Mouse (Mus musculus) ES-E14 (cell line): ENCODE results near the gene Abhd10. TPM values are rescaled to one million over a fixed set of nuclear protein-coding genes. Genes with fewer than 3 reads are reported as not detected.

Source experiments
- DNase-seq: peaks from one replicate; pipeline ENCODE4 v3.0.0-alpha.2; 2013; ENCODE audit warnings: low read depth, low spot score
- H3K27ac ChIP-seq: 2 replicates; pipeline ENCODE4 v1.5.1; 2012; ENCODE audit warnings: low read depth, mild to moderate bottlenecking, low read length, moderate library complexity, mixed read lengths; ENCODE audit not compliant: poor library complexity, insufficient read depth, severe bottlenecking
- H3K36me3 ChIP-seq: 2 replicates; pipeline ENCODE4 v1.6.1; 2012; ENCODE audit warnings: mild to moderate bottlenecking, low read length, moderate library complexity, mixed read lengths; ENCODE audit not compliant: control insufficient read depth, poor library complexity, insufficient read depth, severe bottlenecking
- H3K4me1 ChIP-seq, 2 experiments: fragments of 150-350 bp in 1 of 2; sonication (generic) in 1 of 2; 2 replicates each; pipeline ENCODE4 v1.6.1; 2012; ENCODE audit warnings: low read length in 2 of 2, mild to moderate bottlenecking in 1 of 2, mixed read lengths in 1 of 2; ENCODE audit not compliant: control insufficient read depth in 2 of 2, insufficient read depth in 2 of 2, poor library complexity in 1 of 2
- H3K4me3 ChIP-seq, 2 experiments: fragments of 150-350 bp in 1 of 2; sonication (generic) in 1 of 2; 2 replicates each; pipeline ENCODE4 v1.5.1; 2012; ENCODE audit warnings: low read length in 2 of 2, low read depth in 1 of 2, mild to moderate bottlenecking in 1 of 2, mixed read lengths in 1 of 2; ENCODE audit not compliant: insufficient read depth in 1 of 2, poor library complexity in 1 of 2, severe bottlenecking in 1 of 2
- H3K9ac ChIP-seq: 2 replicates; pipeline ENCODE4 v1.6.1; 2012; ENCODE audit warnings: low read depth, mild to moderate bottlenecking, low read length, mixed read lengths; ENCODE audit not compliant: poor library complexity, insufficient read depth, severe bottlenecking
- H3K9me3 ChIP-seq: fragments of 150-350 bp; sonication (generic); 2 replicates; pipeline ENCODE4 v1.6.1; 2012; ENCODE audit warnings: low read depth, mild to moderate bottlenecking, low read length; ENCODE audit not compliant: control insufficient read depth, insufficient read depth
- CHD2 ChIP-seq: IDR thresholded peaks from 2 replicates; pipeline ENCODE4 v1.6.1; 2014; ENCODE audit warnings: mild to moderate bottlenecking, low read depth, low read length, inconsistent platforms
- HCFC1 ChIP-seq: IDR thresholded peaks from 2 replicates; pipeline ENCODE4 v1.6.1; 2012; ENCODE audit warnings: low read length, inconsistent platforms, borderline replicate concordance; ENCODE audit not compliant: insufficient read depth
- MAFK ChIP-seq: IDR thresholded peaks from 2 replicates; pipeline ENCODE4 v1.6.1; 2014; ENCODE audit warnings: mild to moderate bottlenecking, low read depth, low read length, inconsistent platforms; ENCODE audit not compliant: insufficient read depth
- ZC3H11A ChIP-seq: IDR thresholded peaks from 2 replicates; pipeline ENCODE4 v1.6.1; 2012; ENCODE audit warnings: low read depth, mild to moderate bottlenecking, inconsistent platforms, low read length, borderline replicate concordance
- ZNF384 ChIP-seq: IDR thresholded peaks from 2 replicates; pipeline ENCODE4 v1.6.1; 2012; ENCODE audit warnings: low read depth, low read length, inconsistent platforms
- in situ Hi-C, 2 experiments: fragments of 600-800 bp; cut with MboI; formaldehyde crosslinking; loops; one replicate each; pipeline ENCODE4 v1.15.1; 2025; ENCODE audit warnings: low sequenced_read_pairs in 2 of 2, inconsistent platforms in 1 of 2; ENCODE audit not compliant: unreplicated experiment in 2 of 2
- total RNA-seq: library from RNA; depleted of rRNA; stranded (reverse); fragments of 300-350 nt; gene quantifications from 2 replicates; pipeline ENCODE4 v1.2.3, GENCODE M21; 2012; rRNA removed

The Abhd10 gene
- total RNA-seq, 1 experiment = 13.2 TPM

DNA sequence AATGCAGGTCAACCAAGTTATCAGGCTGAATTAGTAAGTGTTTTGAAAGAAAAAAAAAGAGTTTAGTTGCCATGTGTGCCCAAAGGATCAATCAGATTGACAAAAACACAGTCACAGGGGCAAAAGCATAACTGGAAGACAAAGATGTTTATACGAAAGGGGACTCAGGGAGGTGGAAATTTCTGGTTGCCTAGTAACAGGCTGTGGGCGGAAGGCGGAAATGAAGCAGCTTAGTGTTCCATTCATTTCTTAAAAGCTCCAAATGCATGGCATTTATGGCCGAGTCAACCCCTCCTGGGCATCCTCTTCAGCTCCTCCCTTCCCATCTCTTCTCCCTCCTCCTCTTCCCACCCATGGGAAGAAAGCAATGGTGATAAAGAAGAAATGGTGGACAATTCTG, 52.6 kb downstream of the Abhd10 start:
- H3K9me3 ChIP-seq = no peaks in the 10 kb centered on the region
- H3K4me3 ChIP-seq = no peak overlapping the region
- no peak overlapping the region for H3K27ac ChIP-seq
- TF ChIP-seq CHD2 (no peak), HCFC1 (no peak), ZNF384 (no peak), ZC3H11A (no peak), MAFK (no peak)
- no peaks in the 10 kb centered on the region for H3K4me1 ChIP-seq
- DNase-seq = no peak
- no peaks in the 10 kb centered on the region for H3K36me3 ChIP-seq
- no peak overlapping the region for H3K9ac ChIP-seq
- in situ Hi-C loops = no loop called here

DNA sequence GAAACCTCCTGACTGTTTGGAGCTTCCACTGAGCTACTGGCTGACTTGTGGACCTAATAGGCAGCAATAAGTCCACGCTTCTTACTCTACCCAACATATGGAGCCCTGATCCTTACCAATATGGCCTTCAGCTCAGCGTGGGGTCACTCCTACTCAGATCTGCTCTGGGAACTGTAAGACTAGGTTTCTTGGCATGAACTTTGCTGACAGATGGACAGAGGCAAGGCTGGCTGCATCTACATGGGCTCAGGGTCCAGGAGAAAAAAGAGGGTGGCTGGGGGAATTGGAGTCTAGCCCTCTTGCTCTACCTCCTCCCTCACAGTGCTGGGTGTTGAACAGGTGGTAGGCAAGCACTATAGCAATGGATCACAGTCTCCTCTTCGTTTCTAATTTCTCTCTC, 55.9 kb downstream of the Abhd10 start:
- H3K9ac ChIP-seq = no peak overlapping the region
- in situ Hi-C loops = no loop called here

DNA sequence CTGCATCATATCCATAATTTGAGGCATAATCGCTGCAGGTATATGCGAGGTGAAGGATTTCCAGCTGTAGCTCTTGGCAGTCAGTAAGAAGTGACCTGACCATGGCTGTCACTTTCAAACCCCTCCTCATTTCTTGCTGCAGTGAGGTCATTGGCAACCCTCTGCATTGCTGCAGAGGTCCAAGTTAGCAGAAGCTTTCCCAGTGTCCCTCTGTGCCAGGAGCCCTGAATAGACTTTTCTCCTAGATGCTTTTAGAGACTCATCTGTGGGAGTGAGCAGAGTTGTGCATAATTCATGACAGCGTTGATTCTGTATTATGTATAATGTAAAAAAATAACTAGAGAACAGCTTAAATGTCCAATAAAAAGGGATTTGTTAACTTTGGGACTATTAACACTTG, 57.5 kb downstream of the Abhd10 start:
- in situ Hi-C loops = no loop called here
- TF ChIP-seq ZC3H11A = no peak
- no peak for TF ChIP-seq HCFC1
- TF ChIP-seq MAFK = no peak
- no peak for TF ChIP-seq ZNF384
- TF ChIP-seq CHD2 = no peak
- no peaks in the 10 kb centered on the region for H3K36me3 ChIP-seq

More for the DNA sequence above, 55.9 kb downstream of the Abhd10 start:
- no peak overlapping the region for H3K27ac ChIP-seq
- DNase-seq = no peak
- H3K4me3 ChIP-seq = no peak overlapping the region
- H3K9me3 ChIP-seq = no peaks in the 10 kb centered on the region
- no peaks in the 10 kb centered on the region for H3K36me3 ChIP-seq
- TF ChIP-seq HCFC1 = no peak
- no peak for TF ChIP-seq ZNF384
- no peak for TF ChIP-seq ZC3H11A
- no peak for TF ChIP-seq CHD2
- TF ChIP-seq MAFK = no peak
- H3K4me1 ChIP-seq = no peaks in the 10 kb centered on the region

DNA sequence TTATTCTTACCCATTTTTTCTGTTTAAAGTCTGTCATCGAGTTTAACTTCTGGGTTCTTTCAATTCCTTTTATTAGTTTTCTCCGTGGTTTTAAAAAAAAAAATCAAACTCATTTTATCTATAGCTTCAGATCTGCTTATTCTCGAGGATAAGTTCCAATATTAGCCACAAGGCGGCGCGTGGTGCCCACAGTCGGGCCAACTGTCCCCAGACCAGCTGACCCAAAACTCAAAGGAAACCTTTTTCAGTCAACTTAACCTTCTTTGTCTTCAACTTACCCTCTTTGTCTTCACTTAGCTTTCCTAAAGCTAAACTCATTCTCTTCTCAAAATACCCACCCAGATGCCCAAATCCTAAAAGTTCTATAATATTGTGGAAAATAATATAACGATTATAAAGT, 57.9 kb downstream of the Abhd10 start:
- no peaks in the 10 kb centered on the region for H3K36me3 ChIP-seq
- in situ Hi-C loops = no loop called here

More for the DNA sequence above, 57.5 kb downstream of the Abhd10 start:
- no peak for DNase-seq
- Histone ChIP-seq H3K9ac (no peak overlapping the region), H3K4me3 (no peak overlapping the region), H3K27ac (no peak overlapping the region), H3K9me3 (no peaks in the 10 kb centered on the region), H3K4me1 (no peaks in the 10 kb centered on the region)

More for the DNA sequence above, 57.9 kb downstream of the Abhd10 start:
- peak; percentile 33 for DNase-seq
- Histone ChIP-seq H3K4me3 (no peak overlapping the region), H3K4me1 (no peaks in the 10 kb centered on the region), H3K9me3 (no peaks in the 10 kb centered on the region), H3K27ac (no peak overlapping the region), H3K9ac (no peak overlapping the region)
- TF ChIP-seq ZC3H11A (peak; percentile 56; the same call in 1 of the 2 replicates), CHD2 (no peak)

Other genes with a start within 250 kb of the Abhd10 start
- not detected in 2 replicates for gene Gm609, start 250.0 kb downstream of the Abhd10 start, total RNA-seq
- gene Gm17783, start 210.9 kb downstream of the Abhd10 start, total RNA-seq = not detected in 2 replicates
- gene Slc9c1, start 207.6 kb downstream of the Abhd10 start, total RNA-seq = not detected in 2 replicates
- not detected in 2 replicates for gene Gcsam, start 132.6 kb downstream of the Abhd10 start, total RNA-seq
- 0.21 and 0.27 TPM in 2 replicates for gene BC016579, start 88.9 kb downstream of the Abhd10 start, total RNA-seq
- gene Tmprss7, start 49.3 kb downstream of the Abhd10 start, total RNA-seq = 0.09 and 0.11 TPM in 2 replicates
- gene Tagln3, start 18.3 kb downstream of the Abhd10 start, total RNA-seq = 5.1 and 5.4 TPM in 2 replicates
- gene Phldb2, start 210.6 kb upstream of the Abhd10 start, total RNA-seq = 22.3 and 36.2 TPM in 2 replicates